Mouse (Mus musculus): Measurements from ENCODE around the gene Schip1.

DNA sequence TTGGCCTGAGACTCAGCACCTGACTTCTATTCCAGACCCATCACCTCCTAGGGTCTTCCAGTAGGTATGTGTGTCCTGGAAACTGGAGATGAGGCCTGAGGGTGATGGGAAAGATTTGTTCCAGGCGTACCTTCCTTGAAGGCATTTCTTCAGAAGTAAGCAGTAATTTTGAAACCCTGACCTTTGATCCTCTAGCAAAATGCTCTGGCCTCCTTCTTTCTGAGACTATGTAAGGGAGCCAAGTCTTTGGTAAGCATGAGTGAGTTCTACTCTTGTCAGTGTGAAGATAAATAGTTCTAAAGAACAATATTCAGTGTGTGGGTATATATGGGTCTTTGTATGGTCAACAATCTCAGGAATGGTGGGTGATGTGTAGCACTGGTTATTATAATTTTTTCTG lies 65.8 kb downstream of the Schip1 start:
- TF ChIP-seq CTCF (IDR thresholded peaks at IDR 0.05; ENCODE audit: low read depth) = no peak
- no peak for TF ChIP-seq EP300 (IDR thresholded peaks at IDR 0.05; ENCODE audit: low read depth)
